Mouse (Mus musculus) C2C12 (cell line): ENCODE measurements around the gene Aebp1. TPM values are rescaled to one million over a fixed set of nuclear protein-coding genes. Genes with fewer than 3 reads are reported as not detected.
A peak's percentile ranks its signal among the peaks of the same experiment; 100 is the strongest.
"Not testable (repeated sequence)": the region's sequence is repeated elsewhere in the genome, so short reads cannot be mapped to it uniquely, and the experiment has no call there.

Experiments
- H3K27me3 ChIP-seq: one replicate; pipeline ENCODE4 v1.6.1; 2011; ENCODE audit not compliant: control insufficient read depth, insufficient read depth, insufficient read length
- H3K36me3 ChIP-seq: one replicate; pipeline ENCODE4 v1.6.1; 2011; ENCODE audit not compliant: control insufficient read depth, insufficient read depth
- H3K4me3 ChIP-seq: one replicate; pipeline ENCODE4 v1.5.1; 2011; ENCODE audit warnings: mild to moderate bottlenecking, control low read depth; ENCODE audit not compliant: poor library complexity, insufficient read depth, severe bottlenecking
- H3K79me2 ChIP-seq: one replicate; pipeline ENCODE4 v1.6.1; 2011; ENCODE audit not compliant: control insufficient read depth, insufficient read depth
- H3K79me3 ChIP-seq: one replicate; pipeline ENCODE4 v1.6.1; 2011; ENCODE audit warnings: low read depth, control low read depth
- H3ac ChIP-seq: one replicate; pipeline ENCODE3; 2011; ENCODE audit warnings: low read depth; ENCODE audit not compliant: control insufficient read depth, insufficient read length
- CEBPB ChIP-seq: IDR thresholded peaks from one replicate; pipeline ENCODE4 v1.6.1; 2011; ENCODE audit warnings: low read depth, mild to moderate bottlenecking, control low read depth, moderate library complexity
- CTCF ChIP-seq: IDR thresholded peaks from one replicate; pipeline ENCODE4 v1.5.1; 2011; ENCODE audit not compliant: control insufficient read depth, insufficient read depth, insufficient read length
- FOSL1 ChIP-seq: IDR thresholded peaks from one replicate; pipeline ENCODE4 v1.8.0; 2011; ENCODE audit warnings: mild to moderate bottlenecking, low read length; ENCODE audit not compliant: poor library complexity, insufficient read depth, severe bottlenecking
- MAX ChIP-seq: IDR thresholded peaks from one replicate; pipeline ENCODE4 v1.6.1; 2011; ENCODE audit warnings: mild to moderate bottlenecking, control low read depth
- MYOD1 ChIP-seq: IDR thresholded peaks from one replicate; pipeline ENCODE4 v1.6.1; 2011; ENCODE audit warnings: low read depth; ENCODE audit not compliant: control insufficient read depth, insufficient read length
- MYOG ChIP-seq: IDR thresholded peaks from one replicate; pipeline ENCODE4 v1.6.1; 2011; ENCODE audit not compliant: control insufficient read depth, insufficient read length; ENCODE audit errors: extremely low read depth
- USF1 ChIP-seq: IDR thresholded peaks from one replicate; pipeline ENCODE4 v1.6.1; 2011; ENCODE audit warnings: low read depth, mild to moderate bottlenecking, control low read depth, moderate library complexity
- polyA plus RNA-seq: library from polyadenylated mRNA; unstranded; fragments of >200 nt; fragmentation: generic; extraction: Trizol; gene quantifications from one replicate; pipeline ENCODE4 v1.2.1, GENCODE M21; 2012; ENCODE audit warnings: missing spikeins

Aebp1 gene
- polyA plus RNA-seq, 1 experiment: 121 TPM

GRCm38 (mm10) chr11:5877921-5878526 lies 16.3 kb downstream of the Aebp1 start, which contains the start of gene Pold2:
Gene Pold2, minus strand, starts transcription at chr11:5878292.
- Histone ChIP-seq H3K36me3 (peaks cover 35% of the 10 kb centered on the region), H3K4me3 (peak within 1 kb of the TSS; percentile 58), H3K79me2 (peaks cover 23% of the 10 kb centered on the region), H3K27me3 (no peaks in the 10 kb centered on the region), H3K79me3 (peaks cover 9% of the 10 kb centered on the region), H3ac (peak within 1 kb of the TSS; percentile 54)
- TF ChIP-seq MYOG (no peak), MAX (peak; percentile 84)

- Histone ChIP-seq H3K4me3 (no peak overlapping the region), H3K79me2 (peaks cover 23% of the 10 kb centered on the region), H3ac (peak overlapping the region; percentile 54), H3K27me3 (no peaks in the 10 kb centered on the region), H3K36me3 (peaks cover 29% of the 10 kb centered on the region), H3K79me3 (peaks cover 9% of the 10 kb centered on the region)
- no peak for TF ChIP-seq CTCF
- no peak for TF ChIP-seq MYOG
- TF ChIP-seq USF1: no peak
- no peak for TF ChIP-seq FOSL1
- TF ChIP-seq CEBPB: no peak
- no peak for TF ChIP-seq MYOD1
- TF ChIP-seq MAX: no peak
These were observed 16.9 kb downstream of the Aebp1 start for GRCm38 (mm10) chr11:5878661-5879060.

GRCm38 (mm10) chr11:5879905-5880304 lies 18.2 kb downstream of the Aebp1 start:
- peaks cover 17% of the 10 kb centered on the region for H3K36me3 ChIP-seq
- H3ac ChIP-seq: no peak overlapping the region
- TF ChIP-seq MYOD1 (no peak), FOSL1 (no peak), CTCF (peak; percentile 67), MAX (peak; percentile 93), MYOG (no peak), USF1 (peak; percentile 68)
- no peak overlapping the region for H3K4me3 ChIP-seq
- H3K79me3 ChIP-seq: peaks cover 9% of the 10 kb centered on the region
- peaks cover 23% of the 10 kb centered on the region for H3K79me2 ChIP-seq
- no peaks in the 10 kb centered on the region for H3K27me3 ChIP-seq

GRCm38 (mm10) chr11:5882518-5882917 lies 20.8 kb downstream of the Aebp1 start:
- Histone ChIP-seq H3K36me3 (no peaks in the 10 kb centered on the region), H3K79me3 (no peaks in the 10 kb centered on the region), H3K79me2 (peaks cover 3% of the 10 kb centered on the region), H3ac (no peak overlapping the region), H3K4me3 (no peak overlapping the region), H3K27me3 (no peaks in the 10 kb centered on the region)
- TF ChIP-seq CTCF (no peak), CEBPB (no peak), MYOD1 (no peak), MYOG (no peak), MAX (no peak), FOSL1 (no peak), USF1 (no peak)

DNA sequence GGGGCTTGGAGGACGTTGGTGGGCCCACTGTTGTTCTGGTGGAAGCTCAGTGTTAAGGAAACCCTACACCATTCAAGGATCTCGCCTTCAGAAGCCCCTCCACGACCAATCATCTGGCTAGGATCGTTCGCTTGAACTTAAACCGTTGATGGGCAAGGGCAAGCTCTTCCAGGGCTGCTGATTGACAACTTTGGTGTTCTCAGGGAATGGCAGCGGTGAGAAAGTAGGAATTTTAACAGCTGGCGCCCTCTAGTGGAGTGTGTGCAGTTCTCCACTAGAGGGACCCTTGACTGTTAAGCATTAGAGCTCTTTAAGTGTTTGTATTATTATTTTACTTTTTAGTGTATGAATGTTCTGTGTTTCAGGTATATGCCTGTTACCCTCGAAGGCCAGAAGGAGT lies 24.4 kb downstream of the Aebp1 start:
- H3K4me3 ChIP-seq: no peak overlapping the region
- H3ac ChIP-seq: no peak overlapping the region
- no peaks in the 10 kb centered on the region for H3K36me3 ChIP-seq
- no peaks in the 10 kb centered on the region for H3K79me2 ChIP-seq
- no peaks in the 10 kb centered on the region for H3K27me3 ChIP-seq
- no peaks in the 10 kb centered on the region for H3K79me3 ChIP-seq
- TF ChIP-seq MAX: no peak
- TF ChIP-seq MYOG: no peak
- peak; percentile 70 for TF ChIP-seq CTCF

GRCm38 (mm10) chr11:5887250-5887649 lies 25.5 kb downstream of the Aebp1 start:
- Histone ChIP-seq H3K4me3 (no peak overlapping the region), H3K27me3 (no peaks in the 10 kb centered on the region), H3K36me3 (no peaks in the 10 kb centered on the region), H3ac (no peak overlapping the region), H3K79me2 (no peaks in the 10 kb centered on the region), H3K79me3 (no peaks in the 10 kb centered on the region)
- TF ChIP-seq USF1: no peak
- TF ChIP-seq CEBPB: no peak

GRCm38 (mm10) chr11:5888563-5888962 lies 26.8 kb downstream of the Aebp1 start:
- not testable (repeated sequence) for H3K27me3 ChIP-seq, H3ac ChIP-seq, H3K79me3 ChIP-seq, H3K79me2 ChIP-seq, H3K4me3 ChIP-seq, H3K36me3 ChIP-seq
